Mouse (Mus musculus): ENCODE data around the gene Znrf1. TPM values are rescaled to one million over a fixed set of nuclear protein-coding genes. Genes with fewer than 3 reads are reported as not detected.

Gene Znrf1
- total and polyA plus RNA-seq, 3 experiments, result 9.3 to 21.2 (median 9.5) TPM

- no peaks in the 10 kb centered on the region for H3K9me3 ChIP-seq (replicated peaks; ENCODE audit: low read length)
- no peaks in the 10 kb centered on the region for H3K79me2 ChIP-seq (replicated peaks; ENCODE audit: control insufficient read depth, extremely low read depth, insufficient read depth, poor library complexity, severe bottlenecking)
- in situ Hi-C loops (cut with MboI; ENCODE audit: low pct_ligation_motif_present, low pct_unique_long_range_greater_than_20kb, low sequenced_read_pairs) (no loop called here), dilution Hi-C loops (cut with MboI; ENCODE audit: extremely low pct_ligation_motif_present, extremely low pct_unique_long_range_greater_than_20kb, low sequenced_read_pairs) (no loop called here)
- no peaks in the 10 kb centered on the region for H3K27me3 ChIP-seq (replicated peaks)
- H3K4me3 ChIP-seq (replicated peaks in 1 of 3; ENCODE audit: low read depth in 2 of 3, low read length in 2 of 3, poor library complexity in 1 of 3), result no peak overlapping the region
- peaks cover 0 to 20% of the 10 kb centered on the region in 2 experiments for H3K36me3 ChIP-seq (replicated peaks in 1 of 2; ENCODE audit: control insufficient read depth in 1 of 2, insufficient read depth in 1 of 2, low read length in 1 of 2)
- H3K27ac ChIP-seq (ENCODE audit: insufficient read depth, low read depth), result no peak overlapping the region
- H3K4me2 ChIP-seq (ENCODE audit: insufficient read depth, low read depth, poor library complexity, severe bottlenecking), result no peak overlapping the region
- no peak for DNase-seq (ENCODE audit: extremely low read depth)
- peaks cover 0 to 9% of the 10 kb centered on the region in 2 experiments; a peak in 2 of 4 replicates for H3K4me1 ChIP-seq (ENCODE audit: control insufficient read depth in 1 of 2, insufficient read depth in 2 of 2)
- H3K9ac ChIP-seq (ENCODE audit: insufficient read depth, low read depth), result no peak overlapping the region
- TF ChIP-seq E2F4 (IDR thresholded peaks at IDR 0.05; ENCODE audit: insufficient replicate concordance, low read depth, low read length) (no peak), MXI1 (IDR thresholded peaks at IDR 0.05; ENCODE audit: low read depth, low read length) (no peak), CHD2 (IDR thresholded peaks at IDR 0.05; ENCODE audit: low read length) (no peak)
Observed at GRCm38 (mm10) chr8:111599707-111600444, 64.0 kb downstream of the Znrf1 start.

- H3K36me3 ChIP-seq (replicated peaks in 1 of 2; ENCODE audit: control insufficient read depth in 1 of 2, insufficient read depth in 1 of 2, low read length in 1 of 2), result peaks cover 0 to 30% of the 10 kb centered on the region in 2 experiments
- no peak for TF ChIP-seq POLR2AphosphoS2 (IDR thresholded peaks at IDR 0.05; ENCODE audit: low read depth, low read length)
- no peak for TF ChIP-seq RAD21 (IDR thresholded peaks at IDR 0.05; ENCODE audit: low read depth, low read length)
- no peak for TF ChIP-seq KAT2A (IDR thresholded peaks at IDR 0.05; ENCODE audit: insufficient replicate concordance, low read length)
- no peak for TF ChIP-seq MAFK (IDR thresholded peaks at IDR 0.05; ENCODE audit: insufficient replicate concordance, low read length)
- TF ChIP-seq HCFC1 (IDR thresholded peaks at IDR 0.05; ENCODE audit: low read depth, low read length), result no peak
- in situ Hi-C loops (cut with MboI; ENCODE audit: low pct_ligation_motif_present, low pct_unique_long_range_greater_than_20kb, low sequenced_read_pairs), result no loop called here
Observed at GRCm38 (mm10) chr8:111602050-111602449, 66.2 kb downstream of the Znrf1 start.

GRCm38 (mm10) chr8:111604986-111605385, 69.1 kb downstream of the Znrf1 start:
- DNase-seq (ENCODE audit: extremely low read depth), result no peak
- TF ChIP-seq RAD21 (IDR thresholded peaks at IDR 0.05; ENCODE audit: low read depth, low read length), result no peak
- TF ChIP-seq PAX5 (IDR thresholded peaks at IDR 0.05; ENCODE audit: low read length), result no peak
- TF ChIP-seq MXI1 (IDR thresholded peaks at IDR 0.05; ENCODE audit: low read depth, low read length), result no peak
- TF ChIP-seq ELF1 (IDR thresholded peaks at IDR 0.05; ENCODE audit: low read depth, low read length), result no peak
- TF ChIP-seq E2F4 (IDR thresholded peaks at IDR 0.05; ENCODE audit: insufficient replicate concordance, low read depth, low read length), result no peak
- no peak for TF ChIP-seq NELFE (IDR thresholded peaks at IDR 0.05; ENCODE audit: low read depth, low read length)
- no peak for TF ChIP-seq ZMIZ1 (IDR thresholded peaks at IDR 0.05; ENCODE audit: low read depth, low read length)
- TF ChIP-seq TBP (conservative IDR thresholded peaks at IDR 0.05; ENCODE audit: low read depth, low read length), result no peak
- no peak for TF ChIP-seq JUND (conservative IDR thresholded peaks at IDR 0.05; ENCODE audit: low read depth, low read length)
- TF ChIP-seq GABPA (IDR thresholded peaks at IDR 0.05; ENCODE audit: insufficient replicate concordance, low read depth, low read length), result no peak
- no peak for TF ChIP-seq MAX (IDR thresholded peaks at IDR 0.05; ENCODE audit: low read length)
- no peak for TF ChIP-seq MAZ (IDR thresholded peaks at IDR 0.05; ENCODE audit: low read depth, low read length)
- TF ChIP-seq BHLHE40 (IDR thresholded peaks at IDR 0.05; ENCODE audit: low read depth, low read length), result no peak
- TF ChIP-seq UBTF (IDR thresholded peaks at IDR 0.05; ENCODE audit: low read depth, low read length), result no peak
- TF ChIP-seq MAFK (IDR thresholded peaks at IDR 0.05; ENCODE audit: insufficient replicate concordance, low read length), result no peak
- no peak for TF ChIP-seq SIN3A (IDR thresholded peaks at IDR 0.05; ENCODE audit: low read length)
- dilution Hi-C loops (cut with MboI; ENCODE audit: extremely low pct_ligation_motif_present, extremely low pct_unique_long_range_greater_than_20kb, low sequenced_read_pairs), result no loop called here
- in situ Hi-C loops (cut with MboI; ENCODE audit: low pct_ligation_motif_present, low pct_unique_long_range_greater_than_20kb, low sequenced_read_pairs), result no loop called here
- Histone ChIP-seq H3K4me2 (ENCODE audit: insufficient read depth, low read depth, poor library complexity, severe bottlenecking) (no peak overlapping the region), H3K9me3 (replicated peaks; ENCODE audit: low read length) (no peaks in the 10 kb centered on the region), H3K27me3 (replicated peaks) (no peaks in the 10 kb centered on the region), H3K9ac (ENCODE audit: insufficient read depth, low read depth) (no peak overlapping the region), H3K4me3 (replicated peaks in 1 of 3; ENCODE audit: low read depth in 2 of 3, low read length in 2 of 3, poor library complexity in 1 of 3) (no peak overlapping the region), H3K27ac (ENCODE audit: insufficient read depth, low read depth) (no peak overlapping the region), H3K4me1 (ENCODE audit: control insufficient read depth in 1 of 2, insufficient read depth in 2 of 2) (no peaks in the 10 kb centered on the region), H3K79me2 (replicated peaks; ENCODE audit: control insufficient read depth, extremely low read depth, insufficient read depth, poor library complexity, severe bottlenecking) (no peaks in the 10 kb centered on the region), H3K36me3 (replicated peaks in 1 of 2; ENCODE audit: control insufficient read depth in 1 of 2, insufficient read depth in 1 of 2, low read length in 1 of 2) (peaks cover 0 to 45% of the 10 kb centered on the region in 2 experiments)

More at GRCm38 (mm10) chr8:111602050-111602449, 66.2 kb downstream of the Znrf1 start:
- Histone ChIP-seq H3K27ac (ENCODE audit: insufficient read depth, low read depth) (no peak overlapping the region), H3K4me1 (ENCODE audit: control insufficient read depth in 1 of 2, insufficient read depth in 2 of 2) (no peaks in the 10 kb centered on the region), H3K4me2 (ENCODE audit: insufficient read depth, low read depth, poor library complexity, severe bottlenecking) (no peak overlapping the region), H3K9ac (ENCODE audit: insufficient read depth, low read depth) (no peak overlapping the region), H3K9me3 (replicated peaks; ENCODE audit: low read length) (no peaks in the 10 kb centered on the region), H3K4me3 (replicated peaks in 1 of 3; ENCODE audit: low read depth in 2 of 3, low read length in 2 of 3, poor library complexity in 1 of 3) (no peak overlapping the region), H3K27me3 (replicated peaks) (no peaks in the 10 kb centered on the region), H3K79me2 (replicated peaks; ENCODE audit: control insufficient read depth, extremely low read depth, insufficient read depth, poor library complexity, severe bottlenecking) (no peaks in the 10 kb centered on the region)
- dilution Hi-C loops (cut with MboI; ENCODE audit: extremely low pct_ligation_motif_present, extremely low pct_unique_long_range_greater_than_20kb, low sequenced_read_pairs), result no loop called here
- no peak for DNase-seq (ENCODE audit: extremely low read depth)
